Mouse (Mus musculus) heart, postnatal 0 days (tissue): ENCODE measurements around the gene Fam84b.

Experiments used
- CTCF ChIP-seq: IDR thresholded peaks from 2 replicates; pipeline ENCODE4 v1.5.1; 2016; ENCODE audit warnings: antibody characterized with exemption, control low read depth, low read depth
- EP300 ChIP-seq: IDR thresholded peaks from 2 replicates; pipeline ENCODE4 v1.6.1; 2016; ENCODE audit warnings: antibody characterized with exemption, low read depth

DNA sequence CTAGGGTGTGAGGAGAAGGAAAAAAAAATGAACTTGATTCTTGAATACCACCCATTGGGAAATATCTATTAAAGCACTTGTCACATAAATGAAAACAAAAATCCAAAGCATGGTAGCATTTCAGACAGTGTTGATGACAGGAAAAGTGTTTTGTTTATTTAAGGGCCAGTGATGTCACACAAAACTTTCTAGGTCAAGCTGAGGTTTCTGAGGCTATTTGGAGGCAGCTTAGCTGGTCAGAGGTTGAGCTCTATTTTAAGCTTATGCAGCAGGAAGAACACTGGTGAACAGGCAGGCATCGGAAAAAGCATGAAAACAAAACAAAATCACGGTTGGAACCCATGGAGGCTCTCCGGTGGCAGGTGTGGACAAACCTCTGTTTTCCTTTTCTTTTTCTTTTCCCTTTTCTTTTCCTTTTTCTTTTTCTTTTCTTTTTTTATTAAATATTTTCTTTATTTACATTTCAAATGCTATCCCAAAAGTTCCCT is 39.4 kb upstream of the Fam84b start:
- TF ChIP-seq CTCF (no peak), EP300 (no peak)
